Mouse (Mus musculus) cerebellum, adult (tissue): ENCODE results near the gene Snx9.

Experiments
- ATAC-seq: cut with Nextera tagmentation; 2 replicates; pipeline ENCODE4 v1.9.2; 2017; ENCODE audit warnings: mild to moderate bottlenecking, moderate library complexity, mixed read lengths; ENCODE audit not compliant: insufficient number of reproducible peaks, low FRiP score, low TSS enrichment

The Snx9 gene

GRCm38 (mm10) chr17:5956350-5957000 is 115.3 kb downstream of the Snx9 start:
- ATAC-seq = no peak

- no peak for ATAC-seq
These were observed 116.0 kb downstream of the Snx9 start for GRCm38 (mm10) chr17:5957097-5957496.

GRCm38 (mm10) chr17:5958229-5958628 is 117.1 kb downstream of the Snx9 start:
- ATAC-seq = no peak

GRCm38 (mm10) chr17:5958636-5959035 is 117.5 kb downstream of the Snx9 start:
- no peak for ATAC-seq

- no peak for ATAC-seq
These were observed 118.0 kb downstream of the Snx9 start for GRCm38 (mm10) chr17:5959096-5959495.

- ATAC-seq = no peak
These were observed 118.7 kb downstream of the Snx9 start for GRCm38 (mm10) chr17:5959802-5960201.

- no peak for ATAC-seq
These were observed 122.6 kb downstream of the Snx9 start for GRCm38 (mm10) chr17:5963766-5964165.

- no peak for ATAC-seq
These were observed 124.1 kb downstream of the Snx9 start for GRCm38 (mm10) chr17:5965084-5965781.

- ATAC-seq = no peak
These were observed 125.6 kb downstream of the Snx9 start for GRCm38 (mm10) chr17:5966706-5967105.

- no peak for ATAC-seq
These were observed 127.4 kb downstream of the Snx9 start for GRCm38 (mm10) chr17:5968562-5968961.

- ATAC-seq = no peak
These were observed 128.1 kb downstream of the Snx9 start for GRCm38 (mm10) chr17:5969246-5969645.

GRCm38 (mm10) chr17:5970298-5970821 is 129.2 kb downstream of the Snx9 start:
- no peak for ATAC-seq

GRCm38 (mm10) chr17:5973536-5973935 is 132.4 kb downstream of the Snx9 start:
- no peak for ATAC-seq

GRCm38 (mm10) chr17:5975099-5975977 is 134.2 kb downstream of the Snx9 start:
- peak; percentile 67 for ATAC-seq

GRCm38 (mm10) chr17:5976221-5977055 is 135.3 kb downstream of the Snx9 start:
- ATAC-seq = no peak

GRCm38 (mm10) chr17:5977056-5977920 is 136.2 kb downstream of the Snx9 start:
- no peak for ATAC-seq

- no peak for ATAC-seq
These were observed 136.9 kb downstream of the Snx9 start for GRCm38 (mm10) chr17:5977921-5978504.

- ATAC-seq = no peak
These were observed 137.5 kb downstream of the Snx9 start for GRCm38 (mm10) chr17:5978505-5979077.
